Mouse (Mus musculus): Measurements from ENCODE around the gene Gm49368.
"Not testable (repeated sequence)": the region's sequence is repeated elsewhere in the genome, so short reads cannot be mapped to it uniquely, and the experiment has no call there.

Gm49368 gene

DNA sequence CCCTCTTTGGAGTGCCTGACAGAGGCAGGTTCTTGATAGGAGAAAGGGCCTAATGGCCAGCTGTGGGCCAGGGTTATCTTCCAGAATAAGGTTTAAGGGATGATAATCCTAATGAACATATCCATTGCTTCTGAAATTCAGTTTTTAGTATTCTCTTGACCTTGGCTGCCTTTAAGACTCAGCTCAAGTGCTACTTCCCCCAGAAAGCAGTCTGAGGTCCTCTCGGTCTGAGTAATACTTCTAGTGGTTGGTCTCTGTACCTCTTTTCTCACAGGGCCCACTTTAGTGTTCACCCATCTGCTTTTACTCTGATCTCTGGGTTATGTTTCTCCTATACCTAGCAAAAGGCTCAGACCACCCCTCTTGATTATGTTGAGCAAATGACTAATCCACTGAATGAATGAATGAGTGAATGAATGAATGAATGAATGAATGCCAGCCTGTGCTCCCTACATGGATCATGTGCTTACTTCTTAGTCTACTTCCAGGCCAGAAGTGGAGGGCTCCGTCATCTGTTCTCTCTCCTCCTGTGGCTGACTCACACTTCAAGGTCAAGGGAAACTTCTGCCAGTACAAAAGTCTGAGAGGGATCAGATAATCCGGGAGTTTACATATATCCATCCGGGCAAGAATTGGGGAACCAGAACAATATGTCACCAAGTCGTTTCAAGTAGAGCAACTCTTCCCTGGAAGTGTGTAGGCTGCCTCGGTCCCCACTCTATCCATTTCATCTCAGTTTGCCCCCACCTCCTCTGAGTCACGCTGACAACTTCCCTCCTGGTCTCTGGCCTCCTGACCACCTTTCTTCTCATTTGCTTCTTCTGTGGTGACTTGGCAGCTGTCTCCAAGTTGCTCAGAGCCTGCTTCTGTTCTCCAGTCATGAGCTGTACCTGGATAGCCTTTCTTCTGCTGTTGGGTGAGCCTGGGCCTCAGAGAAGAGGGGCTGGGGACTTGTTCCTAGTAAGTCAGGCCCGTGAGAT is 66.5 kb downstream of the Gm49368 start, which contains the start of gene Itgax:
Gene Itgax (plus strand): TSS at position 807 of the 980 bp plus-strand sequence.
- DNase-seq (ENCODE audit: low read depth, low spot score) = no peak

DNA sequence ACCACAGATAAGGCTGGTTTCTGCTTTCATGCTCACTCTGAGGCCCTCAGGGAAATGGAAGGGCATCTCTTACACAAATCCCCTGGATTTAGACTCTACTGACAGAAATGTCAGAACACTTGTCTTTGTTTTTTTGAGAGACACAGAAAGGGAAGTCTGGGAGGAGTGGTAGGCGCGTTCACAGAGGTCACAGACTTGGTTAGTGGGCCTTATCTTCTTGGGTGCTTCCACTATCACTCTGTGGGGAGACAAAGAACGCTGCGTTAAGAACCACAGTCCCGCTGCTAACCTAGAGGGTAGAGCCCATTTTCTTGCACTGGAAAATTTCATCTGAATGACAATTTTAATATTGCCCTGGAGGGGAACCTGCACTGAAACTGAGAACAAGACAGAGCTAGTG is 69.7 kb downstream of the Gm49368 start:
- DNase-seq (ENCODE audit: low read depth, low spot score) = no peak

DNA sequence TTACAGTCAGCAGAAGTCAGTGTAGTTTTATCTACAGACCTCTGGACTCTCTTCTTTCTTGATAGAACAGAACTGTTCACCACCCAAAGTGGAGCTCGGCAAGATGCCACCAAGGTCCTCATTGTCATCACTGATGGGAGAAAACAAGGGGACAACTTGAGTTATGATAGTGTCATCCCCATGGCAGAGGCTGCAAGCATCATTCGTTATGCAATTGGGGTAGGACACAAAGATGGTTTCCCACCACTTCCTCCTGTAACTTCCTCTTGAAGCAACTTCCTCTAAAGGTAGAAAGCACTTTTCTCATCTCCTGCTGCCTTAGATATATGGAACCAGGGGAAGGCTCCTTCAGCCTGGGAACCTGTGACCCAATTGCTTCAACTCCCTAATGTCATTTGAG is 71.1 kb downstream of the Gm49368 start:
- no peak for DNase-seq (ENCODE audit: low read depth, low spot score)

DNA sequence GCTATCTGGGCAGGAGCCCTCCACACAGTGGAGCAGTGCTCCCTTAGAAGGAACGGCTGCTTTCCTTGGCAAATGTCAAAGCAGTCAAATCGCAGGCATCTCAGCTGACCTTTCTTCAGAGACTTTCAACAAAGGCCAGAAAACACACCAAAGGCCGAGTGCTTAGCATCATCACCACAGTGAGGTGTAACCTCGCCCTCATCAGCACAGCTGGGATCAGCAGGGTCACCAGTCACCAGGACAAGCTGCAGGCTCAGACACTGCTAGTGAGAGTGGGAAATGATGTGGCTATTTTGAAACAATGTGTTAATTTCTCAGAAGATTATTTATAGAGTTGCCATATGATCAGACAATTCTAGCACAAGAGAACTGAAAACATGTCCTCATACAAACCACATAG is 74.4 kb downstream of the Gm49368 start:
- no peak for DNase-seq (ENCODE audit: low read depth, low spot score)

DNA sequence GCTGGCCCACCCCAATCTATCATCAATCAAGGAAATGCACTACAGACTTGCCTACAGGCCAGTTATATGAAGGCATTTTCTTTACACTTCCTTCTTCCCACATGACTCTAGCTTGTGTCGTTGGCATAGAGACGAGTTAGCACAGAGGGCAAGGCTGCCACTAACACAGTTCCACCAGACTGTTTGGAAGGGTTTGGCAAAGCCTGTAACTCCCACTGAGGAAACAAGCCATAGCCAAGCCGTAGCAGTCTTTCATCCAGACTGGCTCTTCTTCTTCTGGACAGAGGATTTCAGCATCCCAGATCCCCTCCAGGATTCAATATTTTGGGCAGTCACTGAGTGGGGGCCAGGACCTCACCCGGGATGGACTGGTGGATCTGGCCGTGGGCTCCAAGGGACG is 77.1 kb downstream of the Gm49368 start:
- DNase-seq (ENCODE audit: low read depth, low spot score) = no peak

DNA sequence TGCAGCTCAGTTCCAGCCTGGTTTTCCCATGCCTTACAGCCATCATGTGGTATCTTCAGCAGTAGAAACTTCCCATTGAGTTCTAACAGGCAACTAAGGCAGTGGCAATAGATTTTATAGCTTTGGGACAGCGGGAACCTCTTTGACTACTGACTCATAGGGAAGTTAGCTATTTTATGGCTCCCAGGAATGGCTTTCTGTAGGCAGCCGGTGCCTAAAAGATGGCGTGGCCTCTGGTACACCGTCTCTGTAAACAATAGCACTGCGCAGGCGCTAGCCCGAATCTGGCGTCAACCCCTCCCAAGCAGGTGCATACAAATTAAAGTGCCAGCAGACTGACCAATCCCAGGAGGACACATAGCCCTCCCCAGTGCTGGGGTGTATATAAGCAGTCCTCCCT is 88.5 kb downstream of the Gm49368 start:
- no peak for DNase-seq (ENCODE audit: low read depth, low spot score)

DNA sequence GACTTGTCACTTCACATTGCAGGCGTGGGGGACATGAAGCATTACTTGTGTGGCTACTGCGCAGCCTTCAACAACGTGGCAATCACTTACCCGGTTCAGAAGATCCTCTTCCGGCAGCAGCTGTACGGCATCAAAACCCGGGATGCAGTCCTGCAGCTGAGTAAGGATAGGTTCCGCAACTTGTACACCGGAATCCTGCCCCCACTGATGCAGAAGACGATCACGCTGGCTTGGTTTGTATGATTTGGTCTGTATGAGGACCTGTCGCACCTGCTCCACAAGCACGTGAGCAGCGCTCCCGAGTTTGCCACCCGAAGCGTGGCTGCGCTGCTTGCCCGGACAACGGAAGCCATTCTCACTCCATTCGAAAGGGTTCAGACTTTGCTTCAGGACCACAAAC is 91.6 kb downstream of the Gm49368 start, which contains the start of gene Itgad:
Gene Itgad (plus strand): TSS at position 301 of the 400 bp plus-strand sequence.
- DNase-seq (ENCODE audit: low read depth, low spot score) = peak; percentile 15

DNA sequence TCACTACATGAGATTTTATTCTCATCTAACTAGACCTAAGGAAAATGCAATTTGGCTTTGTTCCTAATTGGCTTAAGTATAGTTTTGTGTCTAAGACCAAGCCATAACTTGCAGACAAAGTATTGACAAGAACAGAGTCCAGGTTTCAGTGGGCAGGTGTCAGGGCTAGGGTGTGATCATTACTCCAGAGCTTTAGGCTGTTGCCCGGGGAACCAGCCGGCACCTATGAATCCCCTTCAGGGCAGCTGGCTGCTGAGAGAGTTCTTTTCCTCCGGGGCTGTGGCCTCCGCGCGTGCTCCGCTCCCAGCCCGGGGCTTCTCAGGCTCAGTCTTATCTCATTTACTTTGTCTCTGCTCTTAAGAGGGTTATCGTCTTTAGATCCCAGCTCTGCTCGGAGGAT is 92.4 kb downstream of the Gm49368 start:
- DNase-seq (ENCODE audit: low read depth, low spot score) = peak; percentile 23

DNA sequence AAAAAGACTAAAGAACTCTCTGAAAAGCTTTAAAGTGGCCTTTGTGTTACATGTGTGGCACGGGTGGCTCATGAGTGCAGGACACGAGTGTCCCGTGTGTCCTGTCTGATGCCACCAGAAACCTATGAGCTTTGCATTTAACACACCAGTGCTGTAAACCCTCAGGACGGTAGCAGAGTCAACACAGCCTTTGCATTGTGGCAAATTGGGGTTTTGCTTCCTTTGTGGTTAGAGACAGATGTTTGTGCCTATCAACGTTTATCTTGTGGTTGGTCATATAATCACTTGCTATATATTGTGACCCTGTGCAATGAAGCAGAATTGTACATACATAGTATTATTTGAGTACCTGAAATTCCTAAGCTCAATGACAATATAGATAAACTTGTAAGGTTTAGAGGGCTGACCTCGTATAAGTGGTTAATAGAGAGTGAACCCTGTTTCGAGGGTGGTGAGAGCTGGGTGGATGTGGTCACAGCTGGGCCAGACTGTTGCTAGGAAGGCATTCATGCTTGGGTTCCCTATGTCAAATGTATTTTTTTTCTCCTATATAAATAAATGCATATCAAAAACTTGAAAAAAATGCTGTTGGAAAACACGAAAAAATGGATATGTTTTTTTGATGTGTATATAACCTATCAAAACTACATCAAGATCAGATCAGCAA is 96.3 kb downstream of the Gm49368 start:
- not testable (repeated sequence) for DNase-seq (ENCODE audit: low read depth, low spot score)

DNA sequence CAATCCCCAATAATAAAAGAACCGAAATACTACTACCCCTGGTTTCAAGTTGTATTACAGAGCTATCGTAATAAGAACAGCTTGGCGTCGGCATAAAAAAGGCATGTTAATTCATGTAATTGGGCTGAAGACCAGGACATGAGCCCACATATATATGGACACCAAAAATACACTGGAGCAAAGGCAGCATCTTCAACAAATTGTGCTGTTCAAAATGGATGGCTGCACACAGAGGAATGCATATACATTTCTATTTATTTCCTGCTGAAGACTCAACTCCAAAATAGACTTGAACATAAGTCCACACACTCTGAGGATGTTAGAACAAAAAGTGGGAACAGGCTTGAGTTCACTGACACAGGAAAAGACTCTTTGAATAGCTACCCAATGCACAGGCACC is 101.5 kb downstream of the Gm49368 start:
- DNase-seq (ENCODE audit: low read depth, low spot score) = no peak

DNA sequence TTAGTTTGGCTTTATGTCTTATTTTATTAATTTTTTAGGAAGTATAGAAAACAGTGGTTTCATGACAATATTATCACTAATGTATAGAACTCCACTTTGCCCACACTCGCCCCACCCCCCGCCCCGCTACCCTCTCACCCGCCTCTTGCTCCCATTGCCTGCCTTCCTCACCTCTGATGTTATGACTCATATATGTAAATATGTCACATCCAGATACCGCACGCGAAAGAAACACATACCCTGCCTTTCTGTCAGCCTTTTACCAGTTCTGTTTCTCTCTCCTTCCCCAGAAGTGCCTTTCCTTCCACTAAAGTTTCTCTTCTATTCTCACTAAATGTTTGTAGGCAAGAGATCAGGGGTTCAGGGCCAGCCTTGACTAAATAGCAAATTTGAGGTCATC is 103.9 kb downstream of the Gm49368 start:
- no peak for DNase-seq (ENCODE audit: low read depth, low spot score)

DNA sequence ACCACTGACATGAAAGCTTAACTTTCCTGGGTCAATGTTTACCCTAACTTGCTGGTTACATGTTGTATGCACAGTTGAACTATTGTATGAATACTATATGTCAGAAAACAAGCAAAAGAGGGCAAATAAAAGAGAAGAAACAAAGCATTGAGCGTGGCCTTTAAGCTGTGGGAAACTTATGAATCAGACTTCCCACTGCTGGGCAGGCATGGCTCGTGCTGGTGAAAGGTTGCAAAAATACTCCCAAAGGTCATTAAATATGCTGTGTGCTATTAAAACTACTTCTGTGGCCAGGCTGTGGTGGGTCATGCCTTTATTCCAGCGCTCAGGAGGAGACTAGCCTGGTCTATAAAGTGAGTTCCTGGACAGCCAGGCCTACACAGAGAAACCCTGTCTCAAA is 107.5 kb downstream of the Gm49368 start:
- no peak for DNase-seq (ENCODE audit: low read depth, low spot score)
